ENCODE assay signal across 8 mouse cellular contexts in the genomic region with DNA sequence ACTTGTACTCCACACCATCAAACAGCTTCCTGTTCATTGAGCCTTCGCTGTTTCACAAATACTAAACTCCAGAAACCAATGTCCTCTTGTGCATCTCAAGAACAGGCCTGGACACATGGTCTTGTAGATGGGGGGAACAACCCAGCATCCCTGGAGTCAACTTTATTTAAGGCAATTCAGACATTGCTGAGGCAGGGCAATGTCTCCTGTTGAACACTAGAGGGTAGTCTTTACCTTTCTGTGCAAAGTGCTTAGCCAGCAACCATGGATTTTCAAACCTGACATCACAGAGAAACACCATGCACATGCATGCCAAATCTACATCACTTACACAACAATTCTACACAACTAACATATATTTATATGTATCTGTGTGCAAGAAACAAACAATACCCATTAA.
DNase-seq lines count a peak whose midpoint lies in the region; ATAC-seq and TF ChIP-seq lines count a peak whose summit lies in the region.
"Had no signal": no experiment of that assay in that cellular context is flagged by ENCODE, and none has a peak within 500 bp of the region (broad histone marks: within the 10 kb centered on the region; RNA-seq: fewer than 3 reads in every experiment).

No protein-coding gene starts in this region.

- no peaks in the 10 kb centered on the region for H3K9me3 ChIP-seq in midbrain, embryonic 11.5 days (ENCODE audit: control insufficient read depth, low read length)
- no peaks in the 10 kb centered on the region for H3K9me3 ChIP-seq in midbrain, embryonic 10.5 days (replicated peaks)
- no peaks in the 10 kb centered on the region for H3K9me3 ChIP-seq in limb, embryonic 14.5 days (ENCODE audit: control insufficient read depth, low read length)

- no peak overlapping the region for H3K9ac ChIP-seq in midbrain, embryonic 11.5 days (ENCODE audit: low read length)
- no peak overlapping the region for H3K9ac ChIP-seq in limb, embryonic 14.5 days (ENCODE audit: low read depth, low read length, severe bottlenecking)

- TF ChIP-seq CTCF in Patski (IDR thresholded peaks at IDR 0.05) = peak; percentile 98

- H3K4me1 ChIP-seq in midbrain, embryonic 11.5 days (ENCODE audit: control insufficient read depth, insufficient read depth, low read length) = no peaks in the 10 kb centered on the region
- H3K4me1 ChIP-seq in midbrain, embryonic 10.5 days = no peaks in the 10 kb centered on the region
- H3K4me1 ChIP-seq in limb, embryonic 14.5 days (ENCODE audit: control insufficient read depth, insufficient read depth, low read length) = no peaks in the 10 kb centered on the region

- in situ Hi-C loops in Patski (cut with MboI; ENCODE audit: low pct_unique_long_range_greater_than_20kb) = loop anchor here (5.0 to 10.0 kb wide), 4 partner anchors 244 to 856 kb away; partner anchors contain the start of gene Ppid

- H3K4me2 ChIP-seq in midbrain, embryonic 11.5 days = no peak overlapping the region
- no peak overlapping the region for H3K4me2 ChIP-seq in limb, embryonic 14.5 days (replicated peaks; ENCODE audit: low read depth, low read length, severe bottlenecking)

- peak; percentile 85 for DNase-seq in midbrain, embryonic 11.5 days (ENCODE audit: low spot score, missing footprints)
- DNase-seq in midbrain, embryonic 10.5 days (ENCODE audit: low spot score) = no peak
- peak; percentile 28 for DNase-seq in Patski (ENCODE audit: low read depth, low spot score)
- DNase-seq in embryo, embryonic 10 days (ENCODE audit: low spot score) = peak; percentile 70
- DNase-seq in limb, embryonic 14.5 days (ENCODE audit: low spot score) = peak; percentile 79
- peak; percentile 71 for DNase-seq in retina, postnatal 1 day

- WGBS in midbrain, embryonic 11.5 days = 36% methylated on average over 1 of the region's 1 CpGs
- 26% methylated on average over 1 of the region's 1 CpGs for WGBS in midbrain, embryonic 10.5 days
- WGBS in limb, embryonic 14.5 days = 33% methylated on average over 1 of the region's 1 CpGs

- H3K27me3 ChIP-seq in midbrain, embryonic 11.5 days (ENCODE audit: control insufficient read depth, insufficient read depth, low read length) = no peaks in the 10 kb centered on the region
- H3K27me3 ChIP-seq in midbrain, embryonic 10.5 days (ENCODE audit: low read depth, poor library complexity, severe bottlenecking) = no peaks in the 10 kb centered on the region
- H3K27me3 ChIP-seq in Patski = peaks cover 22% of the 10 kb centered on the region
- H3K27me3 ChIP-seq in limb, embryonic 14.5 days (ENCODE audit: control insufficient read depth, insufficient read depth, low read length) = no peaks in the 10 kb centered on the region

- no peak overlapping the region for H3K27ac ChIP-seq in midbrain, embryonic 11.5 days (ENCODE audit: low read depth, low read length)
- no peak overlapping the region for H3K27ac ChIP-seq in midbrain, embryonic 10.5 days (replicated peaks)
- no peak overlapping the region for H3K27ac ChIP-seq in limb, embryonic 14.5 days (replicated peaks; ENCODE audit: low read depth, low read length)

- H3K36me3 ChIP-seq in midbrain, embryonic 11.5 days (ENCODE audit: control insufficient read depth, insufficient read depth, low read length) = no peaks in the 10 kb centered on the region
- H3K36me3 ChIP-seq in midbrain, embryonic 10.5 days = no peaks in the 10 kb centered on the region
- H3K36me3 ChIP-seq in limb, embryonic 14.5 days (ENCODE audit: control insufficient read depth, insufficient read depth, low read length) = no peaks in the 10 kb centered on the region

- POLR2A ChIA-PET in Patski (lab: Charles Lee) = no interaction called here

- CTCF ChIA-PET in Patski (lab: Charles Lee) = interaction anchor here (0.7 to 5.7 kb wide), 12 partner anchors 8 to 496 kb away, joined by 3 to 44 read pairs (median 3); no protein-coding TSS in a partner anchor

- peak; percentile 79 for ATAC-seq in midbrain, embryonic 11.5 days (ENCODE audit: low FRiP score)
- peak; percentile 82 for ATAC-seq in Patski
- peak; percentile 91 for ATAC-seq in inflammation-experienced regulatory T-cells, adult 6 months
- ATAC-seq in limb, embryonic 14.5 days (ENCODE audit: low FRiP score, low read depth) = peak; percentile 53; the same call in 1 of the 2 replicates

- H3K4me3 ChIP-seq in midbrain, embryonic 11.5 days (ENCODE audit: low read depth, low read length) = no peak overlapping the region
- no peak overlapping the region for H3K4me3 ChIP-seq in midbrain, embryonic 10.5 days
- no peak overlapping the region for H3K4me3 ChIP-seq in limb, embryonic 14.5 days (replicated peaks; ENCODE audit: low read length)
- H3K4me3 ChIP-seq: erythroblast, embryonic 14.5 days had no signal

- no peak for TF ChIP-seq POLR2A in limb, embryonic 14.5 days (IDR thresholded peaks at IDR 0.05; ENCODE audit: borderline replicate concordance, extremely low read depth, insufficient read depth, insufficient read length)
